Mouse (Mus musculus) embryonic facial prominence, embryonic 15.5 days (tissue): Measurements from ENCODE around the gene Gm12216. TPM values are rescaled to one million over a fixed set of nuclear protein-coding genes. Genes with fewer than 3 reads are reported as not detected.

Source experiments
- ATAC-seq: fragments of 200-750 bp; cut with Nextera tagmentation; 2 replicates; pipeline ENCODE4 v1.8.0; 2017; ENCODE audit warnings: low read depth, moderate TSS enrichment; ENCODE audit not compliant: insufficient number of reproducible peaks, low FRiP score, low TSS enrichment
- H3K27ac ChIP-seq: fragments of 300-500 bp; sonication (generic); replicated peaks from 2 replicates; pipeline ENCODE4 v1.5.1; 2015; ENCODE audit warnings: mild to moderate bottlenecking, inconsistent platforms
- H3K27me3 ChIP-seq: fragments of 300-500 bp; sonication (generic); 2 replicates; pipeline ENCODE4 v1.6.1; 2015; ENCODE audit warnings: inconsistent platforms
- H3K36me3 ChIP-seq: fragments of 300-500 bp; sonication (generic); 2 replicates; pipeline ENCODE4 v1.6.1; 2015; ENCODE audit warnings: mild to moderate bottlenecking, inconsistent platforms
- H3K4me1 ChIP-seq: fragments of 300-500 bp; sonication (generic); 2 replicates; pipeline ENCODE4 v1.6.1; 2015; ENCODE audit warnings: inconsistent platforms
- H3K4me2 ChIP-seq: fragments of 300-500 bp; sonication (generic); replicated peaks from 2 replicates; pipeline ENCODE4 v1.6.1; 2015; ENCODE audit warnings: mild to moderate bottlenecking, inconsistent platforms
- H3K4me3 ChIP-seq: fragments of 300-500 bp; sonication (generic); replicated peaks from 2 replicates; pipeline ENCODE4 v1.5.1; 2015; ENCODE audit warnings: mild to moderate bottlenecking, inconsistent platforms
- H3K9ac ChIP-seq: fragments of 300-500 bp; sonication (generic); 2 replicates; pipeline ENCODE4 v1.6.1; 2015; ENCODE audit warnings: inconsistent platforms
- H3K9me3 ChIP-seq: fragments of 300-500 bp; sonication (generic); replicated peaks from 2 replicates; pipeline ENCODE4 v1.6.1; 2016; ENCODE audit warnings: inconsistent platforms
- WGBS: fragments of 180-500 bp; shearing (Covaris S2); methylation state at CpG from one replicate; pipeline ENCODE4 v1.1.7; 2015; 5-methylcytosine and 5-hydroxymethylcytosine counted together
- microRNA-seq: library from miRNA; unstranded; fragments of <30 nt; microRNA quantifications from one replicate; pipeline ENCODE4, GENCODE M21; 2016; ENCODE audit warnings: borderline number of aligned reads
- polyA plus RNA-seq: library from polyadenylated mRNA; unstranded; fragments of >200 nt; fragmentation: Nextera tagmentation; extraction: Ambion mirVana; gene quantifications from 2 replicates; pipeline ENCODE4 v1.2.1, GENCODE M21; 2015

Gene Gm12216
- polyA plus RNA-seq, 1 experiment from 2014 or later, result 1.6 TPM

GRCm38 (mm10) chr11:53733824-53734223, 125.2 kb downstream of the Gm12216 start:
- H3K9me3 ChIP-seq, result no peaks in the 10 kb centered on the region
- ATAC-seq, result no peak
- no peaks in the 10 kb centered on the region for H3K27me3 ChIP-seq
- H3K4me2 ChIP-seq, result no peak overlapping the region
- H3K36me3 ChIP-seq, result no peaks in the 10 kb centered on the region
- 85% methylated on average over 7 of the region's 7 CpGs for WGBS
- no peak overlapping the region for H3K4me3 ChIP-seq
- H3K27ac ChIP-seq, result no peak overlapping the region
- no peak overlapping the region for H3K9ac ChIP-seq
- H3K4me1 ChIP-seq, result no peaks in the 10 kb centered on the region

Small RNAs within 50 kb of the gene (microRNA-seq; reads per million reads assigned to microRNA genes)
- gene Mir7671, result not detected

Other genes starting within 250 kb of the Gm12216 start
- gene Il4, start 240.6 kb downstream of the Gm12216 start, polyA plus RNA-seq, result 1.9 and 2.6 TPM in 2 replicates
- not detected in 2 replicates for gene Il13, start 224.6 kb downstream of the Gm12216 start, polyA plus RNA-seq
- gene Rad50, start 151.9 kb downstream of the Gm12216 start, polyA plus RNA-seq, result 24.6 and 28.8 TPM in 2 replicates
- not detected in 2 replicates for gene Il5, start 138.5 kb downstream of the Gm12216 start, polyA plus RNA-seq
- gene Irf1, start 89.2 kb downstream of the Gm12216 start, polyA plus RNA-seq, result 14.8 and 16.2 TPM in 2 replicates
- 0.31 and 0.50 TPM in 2 replicates for gene Gm17334, start 86.1 kb downstream of the Gm12216 start, polyA plus RNA-seq
- 8.5 TPM in 2 replicates for gene Slc22a5, start 32.4 kb upstream of the Gm12216 start, polyA plus RNA-seq
- 5.0 TPM in 2 replicates for gene Slc22a21, start 121.1 kb upstream of the Gm12216 start, polyA plus RNA-seq
- 5.6 and 6.1 TPM in 2 replicates for gene Slc22a4, start 168.8 kb upstream of the Gm12216 start, polyA plus RNA-seq
- gene Pdlim4, start 209.8 kb upstream of the Gm12216 start, polyA plus RNA-seq, result 168 and 169 TPM in 2 replicates
- gene P4ha2, start 240.8 kb upstream of the Gm12216 start, polyA plus RNA-seq, result 123 and 126 TPM in 2 replicates